Mouse (Mus musculus): ENCODE measurements around the gene BC005624. TPM values are rescaled to one million over a fixed set of nuclear protein-coding genes. Genes with fewer than 3 reads are reported as not detected.
"Not testable (repeated sequence)": the region's sequence is repeated elsewhere in the genome, so short reads cannot be mapped to it uniquely, and the experiment has no call there.

BC005624 gene
- polyA plus RNA-seq, 1 experiment from 2014 or later, result 32.9 TPM

DNA sequence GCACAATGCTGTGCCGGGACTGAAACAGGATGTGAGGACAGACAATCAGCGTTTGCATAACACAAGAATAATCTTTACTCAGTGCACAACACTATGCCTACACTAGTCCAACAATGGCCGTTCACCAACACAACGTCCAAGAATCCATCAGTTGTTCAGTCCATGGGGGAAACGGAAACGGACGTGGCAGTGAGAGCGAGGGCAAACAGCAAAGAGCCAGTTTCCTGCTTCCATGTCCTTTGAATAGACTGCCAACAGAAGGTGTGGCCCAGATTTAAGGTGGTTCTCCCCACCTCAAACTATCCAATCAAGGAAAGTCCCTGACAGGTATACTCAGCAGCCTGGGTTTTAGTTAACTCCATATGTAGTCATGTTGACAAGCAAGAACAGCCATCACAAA is 44.3 kb downstream of the BC005624 start:
- H3K4me2 ChIP-seq (ENCODE audit: low read length), result no peak overlapping the region
- H3K36me3 ChIP-seq (ENCODE audit: control insufficient read depth, insufficient read depth, low read length), result no peaks in the 10 kb centered on the region
- H3K27ac ChIP-seq (replicated peaks in 1 of 2; ENCODE audit: control insufficient read depth in 1 of 2, insufficient read depth in 1 of 2, low read depth in 2 of 2, low read length in 2 of 2), result no peak overlapping the region
- no peaks in the 10 kb centered on the region for H3K4me1 ChIP-seq (ENCODE audit: control insufficient read depth in 2 of 2, insufficient read depth in 2 of 2, low read length in 2 of 2)
- no peak for ATAC-seq (ENCODE audit: insufficient number of reproducible peaks, insufficient read depth, low FRiP score, low read depth)
- WGBS, result 66% methylated on average over 8 of the region's 8 CpGs
- no peak overlapping the region for H3K9ac ChIP-seq (ENCODE audit: low read length)
- no peak overlapping the region for H3K4me3 ChIP-seq (ENCODE audit: control insufficient read depth in 1 of 2, insufficient read depth in 1 of 2, low read depth in 1 of 2, low read length in 2 of 2)
- no peaks in the 10 kb centered on the region for H3K27me3 ChIP-seq (ENCODE audit: control insufficient read depth, insufficient read depth, low read length)
- no peaks in the 10 kb centered on the region for H3K9me3 ChIP-seq (ENCODE audit: control insufficient read depth, low read length)

DNA sequence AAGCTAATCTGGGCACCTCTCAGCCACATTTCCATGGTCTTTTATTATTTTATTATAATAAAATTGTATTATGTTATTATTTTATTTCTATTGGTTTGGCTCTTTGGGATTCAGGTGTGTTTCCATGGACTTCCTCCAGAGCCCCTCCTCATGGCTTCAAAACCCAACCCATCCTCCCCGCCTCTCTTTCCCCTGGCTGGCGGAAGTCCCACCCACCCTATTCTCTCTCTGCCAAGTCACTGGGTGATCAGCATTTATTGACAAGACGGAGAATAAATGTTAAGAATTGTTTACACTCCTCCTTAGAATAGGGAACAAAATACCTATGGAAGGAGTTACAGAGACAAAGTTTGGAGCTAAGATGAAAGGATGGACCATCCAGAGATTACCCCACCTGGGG is 45.2 kb downstream of the BC005624 start:
- ATAC-seq (ENCODE audit: insufficient number of reproducible peaks, insufficient read depth, low FRiP score, low read depth), result no peak
- H3K4me2 ChIP-seq (ENCODE audit: low read length), result no peak overlapping the region

DNA sequence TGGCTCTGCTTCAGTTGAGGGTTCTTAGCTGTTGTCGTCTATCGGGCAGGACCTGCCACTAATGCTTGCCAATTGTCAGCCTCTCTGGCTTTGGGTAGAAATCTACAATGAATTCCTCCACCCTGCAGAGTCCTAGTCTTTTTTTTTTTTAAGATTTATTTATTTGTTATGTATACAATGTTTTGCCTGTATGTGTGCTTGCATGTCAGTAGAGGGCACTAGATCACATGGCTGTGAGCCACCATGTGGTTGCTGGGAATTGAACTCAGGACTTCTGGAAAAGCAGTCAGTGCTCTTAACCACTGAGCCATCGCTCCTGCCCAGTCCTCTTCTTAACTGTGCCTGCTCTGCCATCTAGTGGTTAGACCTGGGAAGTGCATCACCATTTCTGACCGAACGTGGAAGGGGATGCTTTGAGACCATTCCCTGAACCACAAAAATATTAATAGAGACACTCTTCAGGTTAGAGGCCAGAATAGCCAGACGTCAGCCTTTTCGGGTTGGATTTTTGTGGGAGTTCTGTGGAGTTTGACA is 48.0 kb downstream of the BC005624 start:
- Histone ChIP-seq H3K27me3 (ENCODE audit: control insufficient read depth, insufficient read depth, low read length) (no peaks in the 10 kb centered on the region), H3K27ac (replicated peaks in 1 of 2; ENCODE audit: control insufficient read depth in 1 of 2, insufficient read depth in 1 of 2, low read depth in 2 of 2, low read length in 2 of 2) (no peak overlapping the region), H3K9me3 (ENCODE audit: control insufficient read depth, low read length) (no peaks in the 10 kb centered on the region), H3K4me2 (ENCODE audit: low read length) (no peak overlapping the region), H3K4me1 (ENCODE audit: control insufficient read depth in 2 of 2, insufficient read depth in 2 of 2, low read length in 2 of 2) (peaks cover 5 to 6% of the 10 kb centered on the region in 2 experiments; a peak in 2 of 4 replicates), H3K9ac (ENCODE audit: low read length) (no peak overlapping the region), H3K36me3 (ENCODE audit: control insufficient read depth, insufficient read depth, low read length) (no peaks in the 10 kb centered on the region), H3K4me3 (ENCODE audit: control insufficient read depth in 1 of 2, insufficient read depth in 1 of 2, low read depth in 1 of 2, low read length in 2 of 2) (no peak overlapping the region)
- 20% methylated on average over 7 of the region's 7 CpGs for WGBS
- no peak for ATAC-seq (ENCODE audit: insufficient number of reproducible peaks, insufficient read depth, low FRiP score, low read depth)

More for the DNA sequence above, 45.2 kb downstream of the BC005624 start:
- Histone ChIP-seq H3K9me3 (ENCODE audit: control insufficient read depth, low read length) (no peaks in the 10 kb centered on the region), H3K36me3 (ENCODE audit: control insufficient read depth, insufficient read depth, low read length) (no peaks in the 10 kb centered on the region), H3K4me3 (ENCODE audit: control insufficient read depth in 1 of 2, insufficient read depth in 1 of 2, low read depth in 1 of 2, low read length in 2 of 2) (no peak overlapping the region), H3K27ac (replicated peaks in 1 of 2; ENCODE audit: control insufficient read depth in 1 of 2, insufficient read depth in 1 of 2, low read depth in 2 of 2, low read length in 2 of 2) (no peak overlapping the region), H3K27me3 (ENCODE audit: control insufficient read depth, insufficient read depth, low read length) (no peaks in the 10 kb centered on the region), H3K9ac (ENCODE audit: low read length) (no peak overlapping the region), H3K4me1 (ENCODE audit: control insufficient read depth in 2 of 2, insufficient read depth in 2 of 2, low read length in 2 of 2) (no peaks in the 10 kb centered on the region)
- 76% methylated on average over 3 of the region's 3 CpGs for whole genome bisulfite sequencing

DNA sequence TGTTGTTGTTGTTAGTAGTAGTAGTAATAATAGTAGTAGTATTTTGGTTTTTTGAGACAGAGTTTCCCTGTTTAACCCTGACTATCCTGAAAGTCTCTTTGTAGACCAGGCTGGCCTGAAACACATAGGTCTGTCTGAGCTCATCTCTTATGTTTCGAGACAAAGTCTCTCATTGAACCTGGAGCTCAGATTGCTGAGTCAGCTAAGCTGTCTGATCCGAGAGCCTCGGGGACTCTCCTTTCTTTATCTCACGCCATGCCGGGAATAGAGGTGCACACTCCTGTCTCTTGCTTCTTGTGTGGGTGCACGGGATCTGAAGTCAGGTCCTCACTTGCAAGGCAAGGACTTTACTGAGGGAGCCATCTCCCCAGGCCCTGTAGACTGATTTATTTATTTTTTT is 49.0 kb downstream of the BC005624 start:
- WGBS, result 67% methylated on average over 6 of the region's 6 CpGs
- Histone ChIP-seq H3K4me1 (ENCODE audit: control insufficient read depth in 2 of 2, insufficient read depth in 2 of 2, low read length in 2 of 2) (peaks cover 5 to 9% of the 10 kb centered on the region in 2 experiments; a peak in 3 of 4 replicates), H3K9me3 (ENCODE audit: control insufficient read depth, low read length) (no peaks in the 10 kb centered on the region), H3K4me2 (ENCODE audit: low read length) (no peak overlapping the region), H3K36me3 (ENCODE audit: control insufficient read depth, insufficient read depth, low read length) (no peaks in the 10 kb centered on the region), H3K4me3 (ENCODE audit: control insufficient read depth in 1 of 2, insufficient read depth in 1 of 2, low read depth in 1 of 2, low read length in 2 of 2) (no peak overlapping the region), H3K27ac (replicated peaks in 1 of 2; ENCODE audit: control insufficient read depth in 1 of 2, insufficient read depth in 1 of 2, low read depth in 2 of 2, low read length in 2 of 2) (no peak overlapping the region), H3K27me3 (ENCODE audit: control insufficient read depth, insufficient read depth, low read length) (no peaks in the 10 kb centered on the region), H3K9ac (ENCODE audit: low read length) (no peak overlapping the region)
- ATAC-seq (ENCODE audit: insufficient number of reproducible peaks, insufficient read depth, low FRiP score, low read depth), result no peak

DNA sequence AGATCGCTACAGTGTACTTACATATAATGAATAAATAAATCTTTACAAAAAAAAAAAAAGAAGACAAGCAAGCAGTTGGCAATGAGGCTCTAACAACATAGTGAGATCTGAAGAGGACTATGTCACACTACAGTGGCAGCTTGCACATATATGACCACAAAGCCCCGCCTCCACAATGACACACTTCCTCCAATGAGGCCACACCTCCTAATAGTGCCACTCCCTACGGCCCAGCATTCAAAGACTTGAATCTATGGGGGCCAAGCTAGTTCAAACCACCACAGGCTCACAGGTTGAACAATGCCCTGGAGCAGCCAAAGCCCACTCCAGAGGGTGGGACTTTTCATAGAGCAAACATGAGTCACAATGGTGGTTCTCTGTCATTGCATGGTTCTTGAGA is 50.1 kb downstream of the BC005624 start:
- Histone ChIP-seq H3K9me3 (ENCODE audit: control insufficient read depth, low read length) (no peaks in the 10 kb centered on the region), H3K27me3 (ENCODE audit: control insufficient read depth, insufficient read depth, low read length) (no peaks in the 10 kb centered on the region), H3K36me3 (ENCODE audit: control insufficient read depth, insufficient read depth, low read length) (no peaks in the 10 kb centered on the region), H3K4me1 (ENCODE audit: control insufficient read depth in 2 of 2, insufficient read depth in 2 of 2, low read length in 2 of 2) (peaks cover 15 to 18% of the 10 kb centered on the region in 2 experiments), H3K4me2 (ENCODE audit: low read length) (no peak overlapping the region), H3K4me3 (ENCODE audit: control insufficient read depth in 1 of 2, insufficient read depth in 1 of 2, low read depth in 1 of 2, low read length in 2 of 2) (no peak overlapping the region), H3K27ac (replicated peaks in 1 of 2; ENCODE audit: control insufficient read depth in 1 of 2, insufficient read depth in 1 of 2, low read depth in 2 of 2, low read length in 2 of 2) (no peak overlapping the region), H3K9ac (ENCODE audit: low read length) (no peak overlapping the region)
- ATAC-seq (ENCODE audit: insufficient number of reproducible peaks, insufficient read depth, low FRiP score, low read depth), result no peak
- WGBS, result 84% methylated on average over 3 of the region's 3 CpGs

DNA sequence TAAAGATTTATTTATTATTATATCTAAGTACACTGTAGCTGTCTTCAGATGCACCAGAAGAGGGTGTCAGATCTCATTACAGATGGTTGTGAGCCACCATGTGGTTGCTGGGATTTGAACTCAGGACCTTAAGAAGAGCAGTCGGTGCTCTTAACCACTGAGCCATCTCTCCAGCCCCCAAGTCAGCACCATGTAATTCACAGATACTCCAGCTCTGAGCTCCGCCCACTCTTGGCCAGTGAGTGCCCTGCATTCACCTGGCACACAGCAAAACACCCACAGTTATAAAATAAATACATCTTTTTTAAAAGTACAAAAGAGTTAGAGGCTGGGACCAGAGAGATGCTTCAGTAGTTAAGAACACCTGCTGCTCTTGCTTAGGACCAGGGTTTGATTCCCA is 51.2 kb downstream of the BC005624 start:
- not testable (repeated sequence) for H3K36me3 ChIP-seq (ENCODE audit: control insufficient read depth, insufficient read depth, low read length); H3K27me3 ChIP-seq (ENCODE audit: control insufficient read depth, insufficient read depth, low read length); H3K9ac ChIP-seq (ENCODE audit: low read length); H3K27ac ChIP-seq (replicated peaks in 1 of 2; ENCODE audit: control insufficient read depth in 1 of 2, insufficient read depth in 1 of 2, low read depth in 2 of 2, low read length in 2 of 2); H3K9me3 ChIP-seq (ENCODE audit: control insufficient read depth, low read length); H3K4me2 ChIP-seq (ENCODE audit: low read length); ATAC-seq (ENCODE audit: insufficient number of reproducible peaks, insufficient read depth, low FRiP score, low read depth); H3K4me3 ChIP-seq (ENCODE audit: control insufficient read depth in 1 of 2, insufficient read depth in 1 of 2, low read depth in 1 of 2, low read length in 2 of 2)
- 80% methylated on average over 2 of the region's 2 CpGs for WGBS
- H3K4me1 ChIP-seq (ENCODE audit: control insufficient read depth in 2 of 2, insufficient read depth in 2 of 2, low read length in 2 of 2), result peaks cover 21 to 22% of the 10 kb centered on the region in 2 experiments

DNA sequence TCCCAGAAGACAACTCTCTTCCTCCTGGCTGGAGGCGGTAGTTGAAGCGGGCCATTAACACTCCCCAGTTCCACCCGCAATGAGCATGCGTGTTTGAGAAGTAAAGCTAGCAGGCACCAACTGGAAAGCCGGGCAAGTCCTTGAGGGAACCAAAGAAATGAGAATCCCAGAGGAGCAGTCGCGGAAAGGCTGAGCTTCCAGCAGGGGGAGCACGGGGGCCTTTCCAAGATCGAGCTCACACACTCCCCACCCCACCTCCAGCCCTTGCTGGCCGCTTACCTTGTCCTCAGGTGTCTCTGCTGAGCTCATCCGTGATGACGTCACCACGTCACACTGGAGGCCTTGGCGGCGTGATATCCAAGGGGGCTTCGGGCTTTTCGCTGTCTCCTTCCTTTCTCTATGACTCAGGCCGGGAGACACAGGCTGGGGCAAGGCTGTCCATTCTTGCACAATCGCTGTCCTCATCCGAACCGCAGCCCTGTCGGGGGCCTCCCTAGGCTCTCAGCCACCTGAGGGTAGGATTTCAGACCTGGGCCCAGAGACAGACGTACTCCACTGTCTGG is 52.4 kb downstream of the BC005624 start, which contains the start of gene Ptges:
Ptges (minus strand) TSS at position 381 of the 563 bp plus-strand sequence.
- Histone ChIP-seq H3K9ac (ENCODE audit: low read length) (peak within 1 kb of the TSS; percentile 18; the same call in 1 of the 2 replicates), H3K4me1 (ENCODE audit: control insufficient read depth in 2 of 2, insufficient read depth in 2 of 2, low read length in 2 of 2) (peaks cover 21 to 22% of the 10 kb centered on the region in 2 experiments), H3K4me3 (ENCODE audit: control insufficient read depth in 1 of 2, insufficient read depth in 1 of 2, low read depth in 1 of 2, low read length in 2 of 2) (peak within 1 kb of the TSS; percentile 18 to 34; a peak in 3 of 4 replicates), H3K27me3 (ENCODE audit: control insufficient read depth, insufficient read depth, low read length) (no peaks in the 10 kb centered on the region), H3K36me3 (ENCODE audit: control insufficient read depth, insufficient read depth, low read length) (no peaks in the 10 kb centered on the region), H3K27ac (replicated peaks in 1 of 2; ENCODE audit: control insufficient read depth in 1 of 2, insufficient read depth in 1 of 2, low read depth in 2 of 2, low read length in 2 of 2) (no peak within 1 kb of the TSS), H3K4me2 (ENCODE audit: low read length) (peak within 1 kb of the TSS; percentile 63), H3K9me3 (ENCODE audit: control insufficient read depth, low read length) (no peaks in the 10 kb centered on the region)
- 1% methylated on average over 23 of the region's 23 CpGs for WGBS
- peak; percentile 35 for ATAC-seq (ENCODE audit: insufficient number of reproducible peaks, insufficient read depth, low FRiP score, low read depth)
